Mouse (Mus musculus) liver, embryonic 16.5 days (tissue): ENCODE data around the gene Pbxip1. TPM values are rescaled to one million over a fixed set of nuclear protein-coding genes. Genes with fewer than 3 reads are reported as not detected.

Experiments
- polyA plus RNA-seq: library from polyadenylated mRNA; unstranded; fragments of >200 nt; fragmentation: Nextera tagmentation; extraction: Ambion mirVana; gene quantifications from 2 replicates; pipeline ENCODE4 v1.2.1, GENCODE M21; 2015

Gene Pbxip1
- polyA plus RNA-seq, 1 experiment from 2014 or later = 8.6 TPM

Other genes with a start within 250 kb of the Pbxip1 start
- gene Gba, start 233.8 kb upstream of the Pbxip1 start, polyA plus RNA-seq = 27.5 and 28.0 TPM in 2 replicates
- 1.3 and 2.0 TPM in 2 replicates for gene Thbs3, start 221.5 kb upstream of the Pbxip1 start, polyA plus RNA-seq
- 94.4 and 95.3 TPM in 2 replicates for gene Mtx1, start 209.6 kb upstream of the Pbxip1 start, polyA plus RNA-seq
- gene Muc1, start 207.6 kb upstream of the Pbxip1 start, polyA plus RNA-seq = 0.11 and 1.0 TPM in 2 replicates
- 129 and 131 TPM in 2 replicates for gene Krtcap2, start 190.7 kb upstream of the Pbxip1 start, polyA plus RNA-seq
- 0.14 and 0.28 TPM in 2 replicates for gene Trim46, start 190.4 kb upstream of the Pbxip1 start, polyA plus RNA-seq
- 51.9 and 59.4 TPM in 2 replicates for gene Dpm3, start 177.3 kb upstream of the Pbxip1 start, polyA plus RNA-seq
- gene Slc50a1, start 166.1 kb upstream of the Pbxip1 start, polyA plus RNA-seq = 18.9 and 22.2 TPM in 2 replicates
- gene Efna1, start 155.6 kb upstream of the Pbxip1 start, polyA plus RNA-seq = 8.1 and 12.7 TPM in 2 replicates
- gene Efna3, start 113.7 kb upstream of the Pbxip1 start, polyA plus RNA-seq = 0.63 and 0.94 TPM in 2 replicates
- gene Efna4, start 98.7 kb upstream of the Pbxip1 start, polyA plus RNA-seq = 0.51 and 0.60 TPM in 2 replicates
- gene Adam15, start 86.7 kb upstream of the Pbxip1 start, polyA plus RNA-seq = 9.0 and 11.2 TPM in 2 replicates
- 0.05 TPM in 1 of 2 replicates, not detected in the other for gene Dcst2, start 74.7 kb upstream of the Pbxip1 start, polyA plus RNA-seq
- gene Dcst1, start 71.5 kb upstream of the Pbxip1 start, polyA plus RNA-seq = 0.12 TPM in 1 of 2 replicates, not detected in the other
- 2.4 and 2.7 TPM in 2 replicates for gene Zbtb7b, start 41.9 kb upstream of the Pbxip1 start, polyA plus RNA-seq
- not detected in 2 replicates for gene Lenep, start 33.9 kb upstream of the Pbxip1 start, polyA plus RNA-seq
- 14.9 and 15.1 TPM in 2 replicates for gene Flad1, start 24.8 kb upstream of the Pbxip1 start, polyA plus RNA-seq
- gene Cks1b, start 18.3 kb upstream of the Pbxip1 start, polyA plus RNA-seq = 176 and 206 TPM in 2 replicates
- 43.2 and 46.0 TPM in 2 replicates for gene Shc1, start 18.3 kb upstream of the Pbxip1 start, polyA plus RNA-seq
- 6.6 and 8.7 TPM in 2 replicates for gene Pygo2, start 6.5 kb upstream of the Pbxip1 start, polyA plus RNA-seq
- gene Pmvk, start 17.8 kb downstream of the Pbxip1 start, polyA plus RNA-seq = 34.8 and 36.9 TPM in 2 replicates
- 0.05 TPM in 1 of 2 replicates, not detected in the other for gene Kcnn3, start 83.5 kb downstream of the Pbxip1 start, polyA plus RNA-seq